Mouse (Mus musculus): ENCODE data around the gene Gm9040.
"Not testable (repeated sequence)": the region's sequence is repeated elsewhere in the genome, so short reads cannot be mapped to it uniquely, and the experiment has no call there.

The Gm9040 gene

GRCm38 (mm10) chr10:118326869-118327268 lies at the start of gene Gm9040:
Gene Gm9040 (minus strand): TSS chr10:118326969.
- DNase-seq (ENCODE audit: low spot score in 2 of 2), result not testable (repeated sequence)

GRCm38 (mm10) chr10:118370443-118370842 lies 43.7 kb upstream of the Gm9040 start:
- DNase-seq (ENCODE audit: low spot score in 2 of 2), result peak; percentile 41 to 62

- no peak for DNase-seq (ENCODE audit: low spot score in 2 of 2)
These were observed 42.7 kb upstream of the Gm9040 start for GRCm38 (mm10) chr10:118369518-118369917.

- not testable (repeated sequence) for DNase-seq (ENCODE audit: low spot score in 2 of 2)
These were observed 27.2 kb upstream of the Gm9040 start, which contains the start of gene Gm9049 for GRCm38 (mm10) chr10:118354005-118354404. Gene Gm9049 (minus strand): TSS chr10:118354105.

- not testable (repeated sequence) for DNase-seq (ENCODE audit: low spot score in 2 of 2)
These were observed 21.8 kb upstream of the Gm9040 start, which contains the start of gene Gm9048 for GRCm38 (mm10) chr10:118348579-118348978. Gene Gm9048 (minus strand): TSS chr10:118348679.

DNA sequence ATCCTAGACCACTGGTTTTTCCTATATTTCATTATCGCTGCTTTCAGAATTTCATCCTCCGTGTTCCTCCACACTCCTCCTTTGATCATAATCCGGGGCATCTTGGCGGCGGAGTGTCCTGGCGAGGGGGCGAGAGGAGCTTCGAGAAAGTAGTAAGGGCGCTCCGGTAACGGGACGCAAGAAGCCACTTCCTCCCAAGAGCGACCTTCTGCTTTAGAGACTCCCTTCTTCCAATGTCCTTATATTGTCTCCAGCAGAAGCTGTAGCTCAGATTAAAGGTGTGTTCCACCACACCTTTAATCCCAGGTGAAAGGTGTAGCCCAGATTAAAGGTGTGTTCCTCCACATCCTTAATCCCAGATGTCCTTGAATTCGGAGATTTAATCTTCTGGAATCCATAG lies 16.4 kb upstream of the Gm9040 start, which contains the start of gene Gm9046:
Gene Gm9046, minus strand, starts transcription at position 101 of the 400 bp plus-strand sequence.
- DNase-seq (ENCODE audit: low spot score in 2 of 2), result not testable (repeated sequence)

- DNase-seq (ENCODE audit: low spot score in 2 of 2), result not testable (repeated sequence)
These were observed 11.0 kb upstream of the Gm9040 start, which contains the start of gene Gm9045 for GRCm38 (mm10) chr10:118337731-118338130. Gene Gm9045 (minus strand): TSS chr10:118337831.

- not testable (repeated sequence) for DNase-seq (ENCODE audit: low spot score in 2 of 2)
These were observed 5.5 kb upstream of the Gm9040 start, which contains the start of gene Gm9044 for GRCm38 (mm10) chr10:118332308-118332707. Gene Gm9044 (minus strand): TSS chr10:118332408.

GRCm38 (mm10) chr10:118319024-118319423 lies 7.7 kb downstream of the Gm9040 start:
- no peak for DNase-seq (ENCODE audit: low spot score in 2 of 2)

DNA sequence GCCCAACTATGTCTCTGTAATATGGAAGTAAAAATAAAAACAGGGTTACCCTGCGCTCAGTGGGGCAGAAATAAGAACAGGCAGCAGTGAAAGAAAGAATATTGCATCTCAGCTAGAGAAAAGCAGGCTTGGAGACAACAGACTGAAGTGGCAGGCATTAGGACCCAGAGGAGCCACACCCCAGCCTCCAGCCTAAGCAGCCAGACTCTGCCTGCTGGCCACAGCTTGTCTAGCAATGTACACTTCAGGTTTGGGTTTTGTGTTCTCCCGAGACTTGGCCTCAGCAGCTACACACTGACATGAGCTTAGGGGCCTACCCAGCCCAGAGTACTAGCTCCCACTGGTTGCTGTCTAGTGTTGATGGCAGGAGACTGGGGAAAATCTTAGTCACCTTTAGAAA lies 24.6 kb downstream of the Gm9040 start:
- not testable (repeated sequence) for DNase-seq (ENCODE audit: low spot score in 2 of 2)

GRCm38 (mm10) chr10:118294938-118295337 lies 31.8 kb downstream of the Gm9040 start, which contains the start of gene Iltifb:
Gene Iltifb (minus strand): TSS chr10:118295038.
- no peak for DNase-seq (ENCODE audit: low spot score in 2 of 2)

DNA sequence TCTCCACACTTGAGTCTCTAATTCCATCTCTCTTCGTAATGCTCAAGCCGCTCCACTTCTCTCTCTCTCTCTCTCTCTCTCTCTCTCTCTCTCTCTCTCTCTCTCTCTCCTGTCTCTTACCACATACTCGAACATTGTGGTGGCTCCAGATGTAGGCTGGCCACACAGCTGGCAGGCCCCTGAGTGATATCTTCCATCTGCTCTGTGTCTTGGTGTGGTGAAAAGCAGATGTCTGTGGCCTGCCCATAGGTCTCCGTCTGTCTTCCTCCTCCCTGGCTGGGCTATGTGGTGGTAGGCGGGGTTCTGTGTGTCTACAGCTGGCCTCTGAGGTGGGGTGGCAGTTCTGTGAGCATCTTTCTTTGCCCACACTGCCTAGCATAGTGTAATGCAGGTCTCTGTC lies 43.8 kb downstream of the Gm9040 start:
- DNase-seq (ENCODE audit: low spot score in 2 of 2), result not testable (repeated sequence)

DNA sequence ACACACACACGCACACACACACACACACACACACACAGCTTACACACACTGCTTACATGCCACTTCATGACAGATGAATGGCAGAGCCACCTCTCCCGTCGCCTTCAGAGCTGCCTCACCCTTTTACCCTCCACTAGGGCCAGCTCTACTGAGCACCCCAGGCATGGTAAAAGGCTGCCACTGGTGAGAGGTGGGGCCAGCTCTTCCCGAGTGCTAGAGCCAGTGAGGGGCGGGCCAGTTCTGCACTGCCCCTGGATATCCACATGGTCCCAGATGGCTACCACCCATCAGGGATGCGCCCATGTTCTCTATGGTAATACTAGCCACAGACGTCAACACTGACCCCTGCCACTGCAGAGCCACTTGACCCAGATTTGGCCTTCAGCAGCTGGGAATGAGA lies 44.2 kb downstream of the Gm9040 start:
- DNase-seq (ENCODE audit: low spot score in 2 of 2), result not testable (repeated sequence)

DNA sequence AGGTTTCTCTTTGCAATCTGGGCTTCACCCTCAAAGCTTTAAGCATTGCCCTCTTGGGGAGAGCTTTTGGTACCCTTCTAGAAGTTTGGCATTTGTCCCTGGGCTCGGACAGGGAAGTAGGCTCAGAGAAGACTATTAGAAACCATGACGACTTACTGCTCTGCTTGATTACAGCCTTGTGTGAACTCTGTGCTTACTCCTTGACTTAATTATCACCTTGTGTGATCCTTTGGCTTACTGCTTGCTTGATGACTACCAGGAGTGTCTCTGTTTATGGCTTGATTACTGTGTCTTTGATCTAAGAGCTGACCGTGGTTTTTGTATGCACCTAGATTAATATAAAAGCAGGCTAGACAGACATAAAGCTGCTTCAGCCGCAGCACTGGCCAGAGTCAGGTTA lies 48.7 kb downstream of the Gm9040 start:
- DNase-seq (ENCODE audit: low spot score in 2 of 2), result not testable (repeated sequence)
